Mouse (Mus musculus): Measurements from ENCODE around the gene Cinp. TPM values are rescaled to one million over a fixed set of nuclear protein-coding genes. Genes with fewer than 3 reads are reported as not detected.

Cinp gene
- total and polyA plus RNA-seq, 3 experiments = 162 to 210 TPM; not detected in 1

DNA sequence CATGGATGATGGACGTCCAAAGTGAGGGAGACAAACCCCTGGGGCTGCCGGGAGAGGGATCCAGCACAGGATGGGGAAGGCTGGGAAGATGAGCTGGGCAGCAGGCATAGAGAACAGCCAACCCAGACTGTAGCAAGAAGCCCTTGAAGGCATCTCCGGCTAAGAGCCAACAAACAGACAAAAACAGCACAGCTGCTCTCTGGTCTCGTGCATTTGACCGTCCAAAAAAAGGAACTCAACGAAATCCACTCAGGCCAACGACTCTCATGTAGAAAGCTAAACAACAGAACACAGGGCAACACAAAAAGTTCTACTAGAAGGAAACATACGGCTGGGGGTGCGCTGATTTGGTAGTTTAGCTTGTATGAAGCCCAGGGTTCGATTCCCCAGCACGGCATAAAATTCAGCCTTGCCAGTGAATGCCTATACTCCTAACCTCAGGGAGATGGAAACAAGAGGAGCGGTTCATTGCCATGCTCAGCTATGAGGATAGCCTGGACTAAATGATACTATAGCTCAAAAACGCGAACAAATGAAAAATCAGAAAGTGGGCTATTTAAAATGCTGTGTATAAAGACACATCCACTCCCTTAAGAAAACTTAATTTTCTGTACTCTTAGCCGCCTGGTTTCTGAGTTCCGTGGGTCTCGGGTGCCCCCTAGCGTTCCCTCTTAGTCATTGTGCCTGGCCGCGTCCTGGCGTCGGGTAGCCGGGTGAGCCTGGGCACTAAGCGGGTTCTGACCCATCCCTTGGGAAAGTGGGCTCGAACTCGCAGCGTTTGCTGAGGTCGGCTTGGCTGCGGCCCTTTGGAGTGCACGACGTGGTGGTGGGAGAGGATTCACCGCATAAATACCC is 45.5 kb downstream of the Cinp start:
- Histone ChIP-seq H3K9me3 (replicated peaks; ENCODE audit: insufficient read depth, low read length) (no peaks in the 10 kb centered on the region), H3K4me1 (ENCODE audit: control insufficient read depth in 1 of 2, insufficient read depth in 2 of 2, low read length in 2 of 2) (peaks cover 0 to 12% of the 10 kb centered on the region in 2 experiments; a peak in 2 of 4 replicates), H3K9ac (ENCODE audit: control insufficient read depth, low read depth, low read length, poor library complexity, severe bottlenecking) (peak overlapping the region; percentile 65), H3K27me3 (ENCODE audit: control insufficient read depth in 1 of 2, insufficient read depth in 2 of 2, low read length in 2 of 2) (no peaks in the 10 kb centered on the region), H3K36me3 (ENCODE audit: control insufficient read depth in 1 of 2, insufficient read depth in 2 of 2, low read length in 2 of 2) (peaks cover 0 to 6% of the 10 kb centered on the region in 2 experiments; a peak in 1 of 4 replicates), H3K27ac (ENCODE audit: control insufficient read depth, low read depth, low read length) (no peak overlapping the region; the same call in 1 of the 2 replicates), H3K4me3 (ENCODE audit: control insufficient read depth in 1 of 2, insufficient read depth in 1 of 2, low read depth in 2 of 2, low read length in 2 of 2) (peak overlapping the region; percentile 47 to 85), H3K79me2 (ENCODE audit: control insufficient read depth, insufficient read depth, low read length, poor library complexity) (no peaks in the 10 kb centered on the region; the same call in 1 of the 2 replicates)
- DNase-seq (ENCODE audit: low read depth, low spot score) = peak; percentile 90
- TF ChIP-seq POLR2AphosphoS5 (IDR thresholded peaks at IDR 0.05; ENCODE audit: borderline replicate concordance, low read depth, low read length) (no peak), ELF1 (IDR thresholded peaks at IDR 0.05; ENCODE audit: low read depth, low read length) (no peak), E2F4 (IDR thresholded peaks at IDR 0.05; ENCODE audit: borderline replicate concordance, low read depth, low read length) (no peak), USF1 (IDR thresholded peaks at IDR 0.05; ENCODE audit: low read depth, low read length) (no peak), POLR2A (IDR thresholded peaks at IDR 0.05; ENCODE audit: control insufficient read depth in 1 of 2, insufficient read depth in 1 of 2, low read depth in 1 of 2, low read length in 2 of 2, poor library complexity in 1 of 2) (no peak), JUND (IDR thresholded peaks at IDR 0.05; ENCODE audit: low read depth, low read length) (no peak), CTCF (IDR thresholded peaks at IDR 0.05 in 2 of 3, conservative IDR thresholded peaks at IDR 0.05 in 1 of 3; ENCODE audit: control insufficient read depth in 1 of 3, insufficient read depth in 1 of 3, low read depth in 2 of 3, low read length in 3 of 3, poor library complexity in 1 of 3, severe bottlenecking in 1 of 3) (peak; percentile 68 to 97 (median 93)), BHLHE40 (IDR thresholded peaks at IDR 0.05; ENCODE audit: borderline replicate concordance, low read depth, low read length) (peak; percentile 73), ETS1 (IDR thresholded peaks at IDR 0.05; ENCODE audit: low read depth, low read length) (peak; percentile 23; the same call in 1 of the 2 replicates), TAL1 (IDR thresholded peaks at IDR 0.05; ENCODE audit: low read length) (no peak), RAD21 (IDR thresholded peaks at IDR 0.05; ENCODE audit: low read depth, low read length) (peak; percentile 95), TBP (IDR thresholded peaks at IDR 0.05; ENCODE audit: low read depth, low read length) (no peak), MAX (IDR thresholded peaks at IDR 0.05; ENCODE audit: low read length) (no peak), ZC3H11A (IDR thresholded peaks at IDR 0.05; ENCODE audit: low read depth, low read length) (peak; percentile 70; the same call in 1 of the 2 replicates), UBTF (IDR thresholded peaks at IDR 0.05; ENCODE audit: borderline replicate concordance, insufficient read depth, low read depth, low read length) (no peak), KAT2A (conservative IDR thresholded peaks at IDR 0.05; ENCODE audit: low read depth, low read length) (no peak), MXI1 (IDR thresholded peaks at IDR 0.05; ENCODE audit: low read depth, low read length) (peak; percentile 55), NRF1 (IDR thresholded peaks at IDR 0.05; ENCODE audit: insufficient read depth, low read depth, low read length, poor library complexity, severe bottlenecking) (no peak), CHD2 (IDR thresholded peaks at IDR 0.05; ENCODE audit: low read length) (no peak), ZKSCAN1 (IDR thresholded peaks at IDR 0.05; ENCODE audit: low read depth, low read length) (no peak), RCOR1 (IDR thresholded peaks at IDR 0.05; ENCODE audit: low read depth, low read length) (peak; percentile 23; the same call in 1 of the 2 replicates), GATA1 (IDR thresholded peaks at IDR 0.05; ENCODE audit: low read depth, low read length) (no peak), USF2 (IDR thresholded peaks at IDR 0.05; ENCODE audit: borderline replicate concordance in 1 of 2, insufficient read depth in 1 of 2, low read depth in 1 of 2, low read length in 2 of 2) (no peak), MYB (IDR thresholded peaks at IDR 0.05; ENCODE audit: low read depth, low read length) (no peak), ZMIZ1 (IDR thresholded peaks at IDR 0.05; ENCODE audit: low read depth, low read length) (no peak), SIN3A (IDR thresholded peaks at IDR 0.05; ENCODE audit: low read length) (peak; percentile 84), POLR2AphosphoS2 (IDR thresholded peaks at IDR 0.05; ENCODE audit: low read length) (no peak), HCFC1 (IDR thresholded peaks at IDR 0.05; ENCODE audit: low read depth, low read length) (no peak), MAFK (IDR thresholded peaks at IDR 0.05; ENCODE audit: borderline replicate concordance, low read depth, low read length) (no peak), TCF12 (IDR thresholded peaks at IDR 0.05; ENCODE audit: low read depth, low read length) (no peak), NELFE (IDR thresholded peaks at IDR 0.05; ENCODE audit: low read depth, low read length) (no peak), ZNF384 (IDR thresholded peaks at IDR 0.05; ENCODE audit: low read depth, low read length) (peak; percentile 49), SMC3 (IDR thresholded peaks at IDR 0.05; ENCODE audit: low read depth, low read length) (peak; percentile 73), MYC (IDR thresholded peaks at IDR 0.05; ENCODE audit: low read depth, low read length) (0 out of 2 replicates have a peak, but pooled peaks have one; percentile 11), GABPA (IDR thresholded peaks at IDR 0.05; ENCODE audit: low read depth, low read length) (no peak), EP300 (IDR thresholded peaks at IDR 0.05; ENCODE audit: low read depth in 1 of 2, low read length in 2 of 2) (0 out of 4 replicates have a peak, but pooled peaks of 1 of the 2 experiments have one; percentile 18)
